In the genomic region with DNA sequence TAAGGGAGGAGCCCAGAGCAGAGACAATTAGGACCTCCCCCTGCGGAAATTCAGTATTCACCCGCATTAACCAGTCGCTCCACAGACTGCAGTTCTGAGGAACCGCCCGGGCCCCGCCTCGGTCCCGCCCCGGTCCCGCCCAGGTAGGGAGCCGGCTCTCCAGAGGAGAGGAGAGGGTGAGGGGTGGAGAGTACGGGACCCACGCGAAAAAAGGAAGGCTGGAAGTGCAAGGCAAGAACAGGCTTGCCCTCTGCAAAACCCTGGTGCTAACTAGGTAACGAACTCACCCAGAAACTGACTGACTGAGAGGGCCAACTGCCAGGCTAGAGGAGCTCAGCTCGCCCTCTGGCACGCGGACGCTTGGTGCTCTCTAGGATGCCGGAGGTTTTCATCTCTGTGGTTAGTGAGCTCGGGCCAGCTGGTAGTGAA, we compare ENCODE assay signal across 1 mouse cellular context.
TF ChIP-seq lines count a peak whose summit lies in the region.

No protein-coding gene starts in this region.

TF ChIP-seq in MEL, 35 proteins besides CTCF, POLR2A, EP300 and RAD21:
- TF ChIP-seq RCOR1 (IDR thresholded peaks at IDR 0.05; ENCODE audit: low read depth, low read length) (no peak), ZKSCAN1 (IDR thresholded peaks at IDR 0.05; ENCODE audit: low read depth, low read length) (no peak), JUND (IDR thresholded peaks at IDR 0.05; ENCODE audit: low read depth, low read length) (no peak), MAX (IDR thresholded peaks at IDR 0.05; ENCODE audit: low read length) (peak; percentile 88), KAT2A (conservative IDR thresholded peaks at IDR 0.05; ENCODE audit: low read depth, low read length) (no peak), ELF1 (IDR thresholded peaks at IDR 0.05; ENCODE audit: low read depth, low read length) (0 out of 2 replicates have a peak, but pooled peaks have one; percentile 25), TCF12 (IDR thresholded peaks at IDR 0.05; ENCODE audit: low read depth, low read length) (no peak), SIN3A (IDR thresholded peaks at IDR 0.05; ENCODE audit: low read length) (peak; percentile 55; the same call in 1 of the 2 replicates), TBP (IDR thresholded peaks at IDR 0.05; ENCODE audit: low read depth, low read length) (peak; percentile 44; the same call in 1 of the 2 replicates), NELFE (IDR thresholded peaks at IDR 0.05; ENCODE audit: low read depth, low read length) (peak; percentile 78), HCFC1 (IDR thresholded peaks at IDR 0.05; ENCODE audit: low read depth, low read length) (peak; percentile 77), MYC (IDR thresholded peaks at IDR 0.05; ENCODE audit: low read depth, low read length) (peak; percentile 90), MXI1 (IDR thresholded peaks at IDR 0.05; ENCODE audit: low read depth, low read length) (peak; percentile 59; the same call in 1 of the 2 replicates)
